ENCODE assay signal across 16 mouse cellular contexts in genomic region chr1:138958863-138959262, GRCm38 (mm10).
"Had no signal": no experiment of that assay in that cellular context is flagged by ENCODE, and none has a peak within 500 bp of the region (broad histone marks: within the 10 kb centered on the region; RNA-seq: fewer than 3 reads in every experiment).

No protein-coding gene starts in this region.

- H3K4me3 ChIP-seq: neural tube, embryonic 12.5 days; neural tube, embryonic 13.5 days; neural tube, embryonic 15.5 days; stomach, embryonic 15.5 days had no signal

- H3K9ac ChIP-seq: neural tube, embryonic 12.5 days; neural tube, embryonic 13.5 days; neural tube, embryonic 15.5 days; stomach, embryonic 15.5 days had no signal

- H3K27me3 ChIP-seq: neural tube, embryonic 12.5 days; neural tube, embryonic 13.5 days; neural tube, embryonic 15.5 days; stomach, embryonic 15.5 days had no signal

- H3K27ac ChIP-seq: neural tube, embryonic 12.5 days; neural tube, embryonic 13.5 days; neural tube, embryonic 15.5 days; stomach, embryonic 15.5 days had no signal

- H3K36me3 ChIP-seq: neural tube, embryonic 12.5 days; neural tube, embryonic 13.5 days; neural tube, embryonic 15.5 days; stomach, embryonic 15.5 days had no signal

- H3K9me3 ChIP-seq: neural tube, embryonic 12.5 days; neural tube, embryonic 13.5 days; neural tube, embryonic 15.5 days; stomach, embryonic 15.5 days had no signal

- DNase-seq: retina, postnatal 1 day; right cerebral cortex, adult 18-20 months; right cerebral cortex, postnatal 14 days; right cerebral cortex, postnatal 25 days; right cerebral cortex, postnatal 4 days; spleen, adult 18-20 months; thymus, adult 18-20 months; thymus, adult 2 months; thymus, postnatal 14 days; thymus, postnatal 25 days; thymus, postnatal 36 days; thymus, postnatal 4 days had no signal

- H3K4me2 ChIP-seq: neural tube, embryonic 12.5 days; neural tube, embryonic 13.5 days; neural tube, embryonic 15.5 days; stomach, embryonic 15.5 days had no signal
